Mouse (Mus musculus) ES-Bruce4 (cell line): ENCODE results near the gene Hoxa1. TPM values are rescaled to one million over a fixed set of nuclear protein-coding genes. Genes with fewer than 3 reads are reported as not detected.

Experiments used
- H3K27ac ChIP-seq: 2 replicates; pipeline ENCODE4 v1.5.1; 2012; ENCODE audit warnings: low read length, inconsistent platforms; ENCODE audit not compliant: insufficient read depth
- H3K27me3 ChIP-seq: 2 replicates; pipeline ENCODE4 v1.6.1; 2012; ENCODE audit warnings: mild to moderate bottlenecking, low read length, inconsistent platforms; ENCODE audit not compliant: control insufficient read depth, poor library complexity, insufficient read depth, severe bottlenecking
- H3K36me3 ChIP-seq: 2 replicates; pipeline ENCODE4 v1.6.1; 2012; ENCODE audit warnings: inconsistent platforms, mild to moderate bottlenecking, low read length, moderate library complexity; ENCODE audit not compliant: control insufficient read depth, poor library complexity, insufficient read depth, severe bottlenecking
- H3K4me1 ChIP-seq: one replicate; pipeline ENCODE4 v1.8.1; 2011; ENCODE audit warnings: low read length; ENCODE audit not compliant: control insufficient read depth, insufficient read depth
- H3K4me3 ChIP-seq: 2 replicates; pipeline ENCODE4 v1.5.1; 2011; ENCODE audit warnings: low read depth, mild to moderate bottlenecking, low read length
- H3K9ac ChIP-seq: 2 replicates; pipeline ENCODE4 v1.6.1; 2012; ENCODE audit warnings: low read depth, mild to moderate bottlenecking, inconsistent platforms; ENCODE audit not compliant: poor library complexity, severe bottlenecking
- H3K9me3 ChIP-seq: replicated peaks from 2 replicates; pipeline ENCODE4 v1.6.1; 2012; ENCODE audit warnings: mild to moderate bottlenecking, low read length, inconsistent platforms; ENCODE audit not compliant: control insufficient read depth, poor library complexity, insufficient read depth, severe bottlenecking
- CTCF ChIP-seq: IDR thresholded peaks from one replicate; pipeline ENCODE4 v1.8.1; 2011; ENCODE audit warnings: low read depth, low read length
- EP300 ChIP-seq: IDR thresholded peaks from 2 replicates; pipeline ENCODE4 v1.6.1; 2011; ENCODE audit warnings: low read depth, low read length; ENCODE audit not compliant: insufficient read depth
- POLR2A ChIP-seq: IDR thresholded peaks from one replicate; pipeline ENCODE4 v1.8.1; 2011; ENCODE audit warnings: low read length; ENCODE audit not compliant: insufficient read depth
- polyA plus RNA-seq: library from polyadenylated mRNA; stranded (reverse); fragments of >200 nt; gene quantifications from 2 replicates; pipeline ENCODE4 v1.2.4, GENCODE M21; 2011; ENCODE audit warnings: low read depth; ENCODE audit not compliant: missing spikeins, insufficient read depth, insufficient read length

Hoxa1 gene
- polyA plus RNA-seq, 1 experiment = 2.9 TPM

DNA sequence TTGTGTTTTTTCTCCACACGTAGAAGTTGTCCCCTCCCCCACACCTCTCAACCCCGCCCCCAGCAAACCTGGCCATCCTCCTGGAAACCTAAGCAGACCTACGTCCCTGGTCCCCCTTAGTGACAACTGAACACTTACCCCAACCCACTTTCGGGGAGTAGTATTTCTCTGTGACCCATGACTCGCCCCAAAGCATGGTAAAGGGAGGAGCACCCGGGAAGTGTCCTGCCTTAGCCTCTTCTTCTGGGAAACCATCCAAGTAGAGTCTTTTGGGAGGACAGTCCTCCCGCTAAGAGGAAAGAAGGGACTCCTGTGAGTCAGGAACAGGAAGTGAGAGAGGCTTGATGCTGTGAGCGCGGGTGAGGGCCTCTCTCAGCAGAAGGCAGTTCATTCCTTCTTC lies 1.9 kb upstream of the Hoxa1 start:
- Histone ChIP-seq H3K27me3 (peaks cover 32% of the 10 kb centered on the region), H3K9me3 (no peaks in the 10 kb centered on the region), H3K4me3 (no peak overlapping the region), H3K36me3 (no peaks in the 10 kb centered on the region), H3K9ac (no peak overlapping the region), H3K4me1 (peaks cover 7% of the 10 kb centered on the region), H3K27ac (no peak overlapping the region)
- TF ChIP-seq CTCF = no peak
- TF ChIP-seq EP300 = no peak
- no peak for TF ChIP-seq POLR2A

DNA sequence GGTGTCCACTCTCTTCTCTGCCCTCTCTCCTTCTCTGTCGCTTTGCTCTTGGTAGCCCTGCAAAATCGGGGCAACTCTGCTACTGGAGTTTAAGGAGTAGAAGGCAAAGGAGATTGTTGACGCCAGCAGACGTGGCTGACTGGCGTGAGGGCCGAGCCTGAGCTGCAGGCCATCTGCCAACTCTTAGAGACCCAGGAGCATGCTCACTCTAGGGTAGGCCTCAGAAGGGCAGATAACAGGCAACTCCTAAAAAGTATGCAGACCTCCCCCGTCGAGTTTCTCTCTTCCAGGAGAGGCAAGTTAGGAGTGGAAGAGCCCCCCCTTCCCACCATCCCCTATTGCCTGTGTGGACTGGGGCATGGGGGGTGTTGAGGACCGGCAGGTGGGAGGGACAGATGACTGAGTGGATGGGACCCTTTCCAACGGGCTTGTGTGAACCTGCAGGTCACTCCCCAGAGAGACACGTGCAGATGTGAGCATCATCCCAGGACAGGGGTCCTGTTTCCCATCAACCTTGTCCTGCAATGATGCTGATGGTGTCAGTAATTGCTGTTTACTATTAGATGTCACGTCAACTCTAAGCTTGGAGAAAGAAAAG lies 1.1 kb upstream of the Hoxa1 start:
- Histone ChIP-seq H3K27ac (no peak overlapping the region), H3K36me3 (no peaks in the 10 kb centered on the region), H3K27me3 (peaks cover 25% of the 10 kb centered on the region), H3K4me3 (peak overlapping the region; percentile 89), H3K9me3 (no peaks in the 10 kb centered on the region), H3K4me1 (peaks cover 7% of the 10 kb centered on the region), H3K9ac (peak overlapping the region; percentile 90)
- TF ChIP-seq CTCF (no peak), POLR2A (no peak), EP300 (no peak)

DNA sequence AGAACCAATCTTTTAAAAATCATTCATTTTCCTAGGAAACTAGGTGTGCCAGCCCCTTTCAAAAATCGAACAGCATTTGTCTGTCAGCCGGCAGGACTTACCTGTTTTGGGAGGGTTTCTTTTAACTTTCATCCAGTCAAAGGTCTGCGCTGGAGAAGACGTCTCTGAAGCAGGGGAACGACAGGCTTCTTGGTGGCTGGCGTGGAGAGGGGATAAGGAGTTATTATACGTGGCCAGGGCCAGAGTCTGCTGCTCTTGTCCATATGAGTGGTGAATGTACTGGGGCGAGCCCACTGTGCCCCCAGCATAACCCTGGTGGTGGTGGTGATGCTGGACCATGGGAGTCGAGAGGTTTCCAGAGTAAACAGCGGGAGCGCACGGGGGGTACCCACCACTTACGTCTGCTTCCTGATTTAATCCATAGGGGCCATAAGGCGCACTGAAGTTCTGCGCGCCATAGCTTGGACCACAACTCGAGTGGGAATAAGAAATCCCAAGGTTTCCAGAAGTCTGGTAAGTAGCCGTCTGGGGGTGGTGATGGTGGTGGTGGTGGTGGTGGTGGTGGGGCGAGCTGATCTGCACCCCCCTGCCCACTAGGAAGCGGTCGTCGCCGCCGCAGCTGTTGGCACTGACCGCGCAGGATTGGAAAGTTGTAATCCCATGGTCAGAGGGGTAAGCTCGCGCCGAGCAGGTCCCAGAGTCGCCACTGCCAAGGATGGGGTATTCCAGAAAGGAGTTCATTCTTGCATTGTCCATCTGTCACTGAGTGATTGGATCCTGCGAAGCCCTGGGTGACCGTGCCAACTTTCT lies 446 bp downstream of the Hoxa1 start:
- TF ChIP-seq POLR2A (no peak), EP300 (no peak), CTCF (no peak)
- no peaks in the 10 kb centered on the region for H3K9me3 ChIP-seq
- peaks cover 17% of the 10 kb centered on the region for H3K27me3 ChIP-seq
- peak overlapping the region; percentile 90 for H3K9ac ChIP-seq
- H3K36me3 ChIP-seq = no peaks in the 10 kb centered on the region
- H3K4me1 ChIP-seq = peaks cover 5% of the 10 kb centered on the region
- peak overlapping the region; percentile 89 for H3K4me3 ChIP-seq
- H3K27ac ChIP-seq = no peak overlapping the region

DNA sequence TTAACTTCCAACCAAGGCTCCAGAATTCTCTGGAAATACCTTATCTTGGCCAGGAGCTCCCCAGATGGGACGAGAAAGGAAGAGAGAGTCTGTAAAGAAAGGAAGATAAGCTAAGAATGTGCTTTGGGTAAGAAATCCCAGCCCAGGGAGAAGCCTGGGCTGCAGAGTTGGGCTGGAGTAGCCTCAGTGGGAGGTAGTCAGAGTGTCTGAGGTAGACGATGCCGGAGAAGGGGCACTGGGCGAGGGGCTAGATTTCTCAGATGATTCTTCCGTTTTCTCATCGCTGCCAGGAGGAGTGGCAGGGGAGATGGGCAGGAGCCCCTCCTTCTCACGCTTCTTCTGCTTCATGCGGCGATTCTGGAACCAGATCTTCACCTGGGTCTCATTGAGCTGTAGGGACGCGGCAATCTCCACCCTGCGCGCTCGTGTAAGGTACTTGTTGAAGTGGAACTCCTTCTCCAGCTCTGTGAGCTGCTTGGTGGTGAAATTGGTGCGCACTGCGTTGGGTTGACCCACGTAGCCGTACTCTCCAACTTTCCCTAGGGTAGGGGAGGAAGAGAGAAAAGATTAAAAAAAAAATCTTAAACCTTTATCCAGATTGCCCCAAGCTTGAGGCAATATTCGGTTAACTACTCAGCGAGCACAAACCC lies 1.4 kb downstream of the Hoxa1 start:
- peaks cover 19% of the 10 kb centered on the region for H3K27me3 ChIP-seq
- H3K9ac ChIP-seq = no peak overlapping the region
- no peaks in the 10 kb centered on the region for H3K36me3 ChIP-seq
- H3K4me3 ChIP-seq = no peak overlapping the region
- no peak overlapping the region for H3K27ac ChIP-seq
- H3K9me3 ChIP-seq = no peaks in the 10 kb centered on the region
- peaks cover 5% of the 10 kb centered on the region for H3K4me1 ChIP-seq
- TF ChIP-seq POLR2A = no peak
- TF ChIP-seq CTCF = no peak
- no peak for TF ChIP-seq EP300

DNA sequence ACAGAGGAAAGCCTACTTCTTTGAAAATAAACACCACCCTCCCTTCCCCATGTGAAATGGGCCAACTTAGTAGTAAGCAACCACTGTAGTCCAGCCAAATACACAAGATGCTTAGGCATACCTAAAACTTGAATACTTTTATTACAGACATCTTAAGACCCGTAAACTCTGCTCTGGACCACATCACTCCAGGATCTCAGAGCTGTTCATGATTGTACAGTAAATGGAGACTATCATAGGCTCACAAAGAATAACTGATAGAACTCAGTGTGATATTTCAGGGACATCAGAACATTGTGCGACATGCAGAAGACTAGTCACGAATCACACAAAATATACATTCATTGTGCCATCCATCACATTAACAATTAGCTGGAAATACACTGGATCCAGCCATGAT lies 2.6 kb downstream of the Hoxa1 start:
- Histone ChIP-seq H3K4me3 (no peak overlapping the region), H3K36me3 (no peaks in the 10 kb centered on the region), H3K9me3 (no peaks in the 10 kb centered on the region), H3K4me1 (peaks cover 4% of the 10 kb centered on the region), H3K9ac (no peak overlapping the region), H3K27me3 (peaks cover 24% of the 10 kb centered on the region), H3K27ac (no peak overlapping the region)
- TF ChIP-seq CTCF = no peak
- no peak for TF ChIP-seq EP300
- TF ChIP-seq POLR2A = no peak

DNA sequence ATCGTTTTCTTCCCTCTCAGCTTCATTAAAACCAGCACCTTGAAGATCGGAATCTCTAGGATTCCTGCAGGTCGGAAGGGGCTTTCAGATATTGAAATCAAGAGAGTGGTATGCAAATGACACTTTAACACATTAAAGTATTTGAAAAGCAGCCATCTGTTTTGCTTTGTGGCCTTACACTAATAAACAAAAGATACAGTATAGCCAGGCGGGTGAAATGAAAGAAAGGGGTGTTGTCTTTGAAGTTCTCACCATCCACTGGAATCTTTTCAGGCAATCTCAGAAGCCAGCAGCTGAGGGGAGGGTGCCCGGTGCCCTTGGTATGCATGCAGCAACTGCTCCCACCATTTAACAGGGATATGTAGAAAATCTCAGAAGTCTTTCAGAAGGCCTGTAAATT lies 4.1 kb downstream of the Hoxa1 start:
- no peaks in the 10 kb centered on the region for H3K9me3 ChIP-seq
- H3K27me3 ChIP-seq = peaks cover 29% of the 10 kb centered on the region
- no peak overlapping the region for H3K4me3 ChIP-seq
- TF ChIP-seq EP300 (no peak), POLR2A (no peak), CTCF (no peak)
- no peak overlapping the region for H3K9ac ChIP-seq
- no peaks in the 10 kb centered on the region for H3K4me1 ChIP-seq
- no peak overlapping the region for H3K27ac ChIP-seq
- no peaks in the 10 kb centered on the region for H3K36me3 ChIP-seq
